Mouse (Mus musculus): Measurements from ENCODE around the gene Sh3pxd2a. TPM values are rescaled to one million over a fixed set of nuclear protein-coding genes. Genes with fewer than 3 reads are reported as not detected.

The Sh3pxd2a gene
- polyA plus RNA-seq, 1 experiment from 2014 or later: 5.0 TPM

- H3K9me3 ChIP-seq (ENCODE audit: low read length): no peaks in the 10 kb centered on the region
- WGBS: 60% methylated on average over 19 of the region's 19 CpGs
- H3K9ac ChIP-seq (replicated peaks; ENCODE audit: low read length): no peak overlapping the region
- H3K27ac ChIP-seq (ENCODE audit: low read length): no peak overlapping the region
- H3K4me3 ChIP-seq (ENCODE audit: low read length): no peak overlapping the region
- H3K4me2 ChIP-seq (replicated peaks; ENCODE audit: low read depth, low read length): no peak overlapping the region
- H3K4me1 ChIP-seq (ENCODE audit: insufficient read depth, low read length): peaks cover 75% of the 10 kb centered on the region
- H3K27me3 ChIP-seq (ENCODE audit: insufficient read depth, low read length): no peaks in the 10 kb centered on the region
- no peak for ATAC-seq (ENCODE audit: low FRiP score, low TSS enrichment)
- no peaks in the 10 kb centered on the region for H3K36me3 ChIP-seq (ENCODE audit: insufficient read depth, low read length)
These were observed 3.9 kb downstream of the Sh3pxd2a start for GRCm38 (mm10) chr19:47460120-47460960.

GRCm38 (mm10) chr19:47459214-47459613 is 5.0 kb downstream of the Sh3pxd2a start:
- WGBS: 84% methylated on average over 5 of the region's 5 CpGs
- Histone ChIP-seq H3K4me1 (ENCODE audit: insufficient read depth, low read length) (peaks cover 80% of the 10 kb centered on the region), H3K9me3 (ENCODE audit: low read length) (no peaks in the 10 kb centered on the region), H3K4me2 (replicated peaks; ENCODE audit: low read depth, low read length) (no peak overlapping the region), H3K4me3 (ENCODE audit: low read length) (no peak overlapping the region), H3K27me3 (ENCODE audit: insufficient read depth, low read length) (no peaks in the 10 kb centered on the region), H3K27ac (ENCODE audit: low read length) (no peak overlapping the region), H3K36me3 (ENCODE audit: insufficient read depth, low read length) (no peaks in the 10 kb centered on the region), H3K9ac (replicated peaks; ENCODE audit: low read length) (no peak overlapping the region)
- no peak for ATAC-seq (ENCODE audit: low FRiP score, low TSS enrichment)

- no peak overlapping the region for H3K4me3 ChIP-seq (ENCODE audit: low read length)
- 27% methylated on average over 17 of the region's 17 CpGs for WGBS
- H3K9me3 ChIP-seq (ENCODE audit: low read length): no peaks in the 10 kb centered on the region
- H3K27ac ChIP-seq (ENCODE audit: low read length): 0 out of 2 replicates have a peak overlapping the region, but pooled peaks have one; percentile 9
- H3K36me3 ChIP-seq (ENCODE audit: insufficient read depth, low read length): no peaks in the 10 kb centered on the region
- H3K27me3 ChIP-seq (ENCODE audit: insufficient read depth, low read length): no peaks in the 10 kb centered on the region
- H3K9ac ChIP-seq (replicated peaks; ENCODE audit: low read length): no peak overlapping the region
- H3K4me1 ChIP-seq (ENCODE audit: insufficient read depth, low read length): peaks cover 83% of the 10 kb centered on the region
- H3K4me2 ChIP-seq (replicated peaks; ENCODE audit: low read depth, low read length): no peak overlapping the region
- no peak for ATAC-seq (ENCODE audit: low FRiP score, low TSS enrichment)
These were observed 5.6 kb downstream of the Sh3pxd2a start for GRCm38 (mm10) chr19:47458504-47459161.

- Histone ChIP-seq H3K4me2 (replicated peaks; ENCODE audit: low read depth, low read length) (no peak overlapping the region), H3K4me1 (ENCODE audit: insufficient read depth, low read length) (peaks cover 79% of the 10 kb centered on the region), H3K4me3 (ENCODE audit: low read length) (no peak overlapping the region), H3K27ac (ENCODE audit: low read length) (0 out of 2 replicates have a peak overlapping the region, but pooled peaks have one; percentile 9), H3K27me3 (ENCODE audit: insufficient read depth, low read length) (no peaks in the 10 kb centered on the region), H3K36me3 (ENCODE audit: insufficient read depth, low read length) (no peaks in the 10 kb centered on the region), H3K9me3 (ENCODE audit: low read length) (no peaks in the 10 kb centered on the region), H3K9ac (replicated peaks; ENCODE audit: low read length) (no peak overlapping the region)
- ATAC-seq (ENCODE audit: low FRiP score, low TSS enrichment): no peak
- whole genome bisulfite sequencing: 36% methylated on average over 13 of the region's 13 CpGs
These were observed 6.3 kb downstream of the Sh3pxd2a start for GRCm38 (mm10) chr19:47457711-47458503.

- no peaks in the 10 kb centered on the region for H3K9me3 ChIP-seq (ENCODE audit: low read length)
- no peaks in the 10 kb centered on the region for H3K36me3 ChIP-seq (ENCODE audit: insufficient read depth, low read length)
- ATAC-seq (ENCODE audit: low FRiP score, low TSS enrichment): no peak
- no peak overlapping the region for H3K4me3 ChIP-seq (ENCODE audit: low read length)
- no peaks in the 10 kb centered on the region for H3K27me3 ChIP-seq (ENCODE audit: insufficient read depth, low read length)
- WGBS: 40% methylated on average over 6 of the region's 6 CpGs
- H3K4me1 ChIP-seq (ENCODE audit: insufficient read depth, low read length): peaks cover 80% of the 10 kb centered on the region
- no peak overlapping the region for H3K27ac ChIP-seq (ENCODE audit: low read length)
- no peak overlapping the region for H3K4me2 ChIP-seq (replicated peaks; ENCODE audit: low read depth, low read length)
- H3K9ac ChIP-seq (replicated peaks; ENCODE audit: low read length): no peak overlapping the region
These were observed 8.2 kb downstream of the Sh3pxd2a start for GRCm38 (mm10) chr19:47456021-47456420.

- ATAC-seq (ENCODE audit: low FRiP score, low TSS enrichment): no peak
- H3K9ac ChIP-seq (replicated peaks; ENCODE audit: low read length): no peak overlapping the region
- peaks cover 80% of the 10 kb centered on the region for H3K4me1 ChIP-seq (ENCODE audit: insufficient read depth, low read length)
- 80% methylated on average over 15 of the region's 15 CpGs for WGBS
- no peaks in the 10 kb centered on the region for H3K9me3 ChIP-seq (ENCODE audit: low read length)
- H3K4me2 ChIP-seq (replicated peaks; ENCODE audit: low read depth, low read length): no peak overlapping the region
- H3K27me3 ChIP-seq (ENCODE audit: insufficient read depth, low read length): no peaks in the 10 kb centered on the region
- no peak overlapping the region for H3K27ac ChIP-seq (ENCODE audit: low read length)
- H3K4me3 ChIP-seq (ENCODE audit: low read length): no peak overlapping the region
- no peaks in the 10 kb centered on the region for H3K36me3 ChIP-seq (ENCODE audit: insufficient read depth, low read length)
These were observed 9.0 kb downstream of the Sh3pxd2a start for GRCm38 (mm10) chr19:47455001-47455755.

- Histone ChIP-seq H3K27me3 (ENCODE audit: insufficient read depth, low read length) (no peaks in the 10 kb centered on the region), H3K4me1 (ENCODE audit: insufficient read depth, low read length) (peaks cover 82% of the 10 kb centered on the region), H3K27ac (ENCODE audit: low read length) (peak overlapping the region; percentile 18; the same call in 1 of the 2 replicates), H3K4me3 (ENCODE audit: low read length) (no peak overlapping the region), H3K9ac (replicated peaks; ENCODE audit: low read length) (no peak overlapping the region; the same call in 1 of the 2 replicates), H3K9me3 (ENCODE audit: low read length) (no peaks in the 10 kb centered on the region), H3K36me3 (ENCODE audit: insufficient read depth, low read length) (no peaks in the 10 kb centered on the region), H3K4me2 (replicated peaks; ENCODE audit: low read depth, low read length) (no peak overlapping the region)
- no peak for ATAC-seq (ENCODE audit: low FRiP score, low TSS enrichment)
- WGBS: 82% methylated on average over 11 of the region's 11 CpGs
These were observed 9.8 kb downstream of the Sh3pxd2a start for GRCm38 (mm10) chr19:47454167-47455000.

GRCm38 (mm10) chr19:47453352-47453751 is 10.8 kb downstream of the Sh3pxd2a start:
- no peaks in the 10 kb centered on the region for H3K9me3 ChIP-seq (ENCODE audit: low read length)
- no peak overlapping the region for H3K4me2 ChIP-seq (replicated peaks; ENCODE audit: low read depth, low read length)
- H3K36me3 ChIP-seq (ENCODE audit: insufficient read depth, low read length): no peaks in the 10 kb centered on the region
- peaks cover 82% of the 10 kb centered on the region for H3K4me1 ChIP-seq (ENCODE audit: insufficient read depth, low read length)
- H3K27ac ChIP-seq (ENCODE audit: low read length): no peak overlapping the region
- no peak for ATAC-seq (ENCODE audit: low FRiP score, low TSS enrichment)
- H3K27me3 ChIP-seq (ENCODE audit: insufficient read depth, low read length): no peaks in the 10 kb centered on the region
- no peak overlapping the region for H3K9ac ChIP-seq (replicated peaks; ENCODE audit: low read length)
- 62% methylated on average over 7 of the region's 7 CpGs for WGBS
- H3K4me3 ChIP-seq (ENCODE audit: low read length): no peak overlapping the region

Measured in kidney, embryonic 16.5 days (tissue).